Mouse (Mus musculus) B cell, adult 2 months (primary cell): ENCODE results near the gene Sec24c.
"Not testable (repeated sequence)": the region's sequence is repeated elsewhere in the genome, so short reads cannot be mapped to it uniquely, and the experiment has no call there.

ENCODE experiments used
- DNase-seq, 2 experiments: peaks; one replicate each; pipeline ENCODE4 v3.0.0; 2022

Sec24c gene

DNA sequence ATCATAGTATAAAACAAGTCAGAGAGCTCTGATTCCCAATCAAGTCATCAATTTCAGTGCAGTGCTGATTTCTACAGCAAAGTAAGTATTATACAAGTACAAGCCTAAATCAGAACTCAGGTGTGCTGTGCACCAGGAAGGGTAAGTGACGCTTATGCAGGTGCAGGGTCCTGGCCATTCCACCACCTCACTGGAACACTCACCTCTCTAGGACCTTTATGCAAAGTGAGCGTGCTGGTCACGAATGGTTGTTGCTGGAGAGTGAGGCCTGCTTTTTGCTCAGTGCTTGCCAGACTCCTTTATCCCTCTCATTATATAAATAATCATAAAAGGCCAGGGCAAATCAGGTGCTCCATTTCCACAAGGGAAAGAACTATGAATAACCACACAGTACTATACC lies 26.3 kb downstream of the Sec24c start:
- no peak for DNase-seq

GRCm38 (mm10) chr14:20701554-20701953 lies 27.4 kb downstream of the Sec24c start:
- DNase-seq = no peak

- no peak for DNase-seq
These were observed 28.1 kb downstream of the Sec24c start for GRCm38 (mm10) chr14:20702096-20702740.

DNA sequence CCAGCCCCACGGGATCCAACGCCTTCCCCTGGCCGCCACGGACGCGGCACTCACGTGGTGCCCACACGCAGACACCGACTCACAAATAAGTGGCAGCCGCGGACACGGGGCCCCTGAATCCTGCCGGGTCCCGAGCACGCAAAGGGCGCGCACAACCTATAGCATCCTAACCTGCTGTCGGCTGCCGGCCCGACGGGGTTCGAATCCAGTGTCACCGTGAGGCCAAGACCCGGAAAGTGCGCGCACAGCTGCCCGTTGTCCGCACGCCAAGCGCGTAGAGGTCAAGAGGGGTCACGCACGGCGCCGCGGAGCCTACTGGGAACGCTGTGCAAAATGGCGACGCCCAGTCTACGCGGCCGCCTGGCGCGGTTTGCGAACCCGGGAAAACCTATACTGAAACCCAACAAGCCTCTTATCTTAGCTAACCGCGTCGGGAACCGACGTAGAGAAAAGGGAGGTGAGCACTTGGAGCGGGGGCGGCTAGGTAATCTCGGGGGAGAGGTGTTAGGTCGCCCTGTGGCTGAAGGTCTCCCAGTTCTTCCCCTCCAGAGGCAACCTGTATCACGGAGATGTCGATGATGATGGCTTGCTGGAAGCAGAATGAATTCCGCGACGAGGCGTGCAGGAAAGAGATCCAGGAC lies 28.8 kb downstream of the Sec24c start, which contains the start of gene Chchd1:
TSS of gene Chchd1 (plus strand) at position 266 of the 641 bp plus-strand sequence.
- DNase-seq = peak; percentile 86 to 88

DNA sequence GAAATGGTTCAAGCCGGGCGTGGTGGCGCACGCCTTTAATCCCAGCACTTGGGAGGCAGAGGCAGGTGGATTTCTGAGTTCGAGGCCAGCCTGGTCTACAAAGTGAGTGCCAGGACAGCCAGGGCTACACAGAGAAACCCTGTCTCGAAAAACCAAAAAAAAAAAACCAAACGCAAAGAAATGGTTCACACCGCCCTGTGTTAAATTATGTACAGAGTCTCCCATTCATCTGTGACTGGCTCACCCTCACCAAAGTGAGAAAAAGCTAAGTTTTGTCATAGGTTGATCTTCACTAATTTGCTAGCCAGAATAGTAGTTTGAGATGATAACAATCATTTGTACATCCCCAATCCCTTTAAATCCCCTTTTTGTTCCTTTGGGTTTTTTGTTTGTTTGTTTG lies 29.4 kb downstream of the Sec24c start:
- DNase-seq = not testable (repeated sequence)

DNA sequence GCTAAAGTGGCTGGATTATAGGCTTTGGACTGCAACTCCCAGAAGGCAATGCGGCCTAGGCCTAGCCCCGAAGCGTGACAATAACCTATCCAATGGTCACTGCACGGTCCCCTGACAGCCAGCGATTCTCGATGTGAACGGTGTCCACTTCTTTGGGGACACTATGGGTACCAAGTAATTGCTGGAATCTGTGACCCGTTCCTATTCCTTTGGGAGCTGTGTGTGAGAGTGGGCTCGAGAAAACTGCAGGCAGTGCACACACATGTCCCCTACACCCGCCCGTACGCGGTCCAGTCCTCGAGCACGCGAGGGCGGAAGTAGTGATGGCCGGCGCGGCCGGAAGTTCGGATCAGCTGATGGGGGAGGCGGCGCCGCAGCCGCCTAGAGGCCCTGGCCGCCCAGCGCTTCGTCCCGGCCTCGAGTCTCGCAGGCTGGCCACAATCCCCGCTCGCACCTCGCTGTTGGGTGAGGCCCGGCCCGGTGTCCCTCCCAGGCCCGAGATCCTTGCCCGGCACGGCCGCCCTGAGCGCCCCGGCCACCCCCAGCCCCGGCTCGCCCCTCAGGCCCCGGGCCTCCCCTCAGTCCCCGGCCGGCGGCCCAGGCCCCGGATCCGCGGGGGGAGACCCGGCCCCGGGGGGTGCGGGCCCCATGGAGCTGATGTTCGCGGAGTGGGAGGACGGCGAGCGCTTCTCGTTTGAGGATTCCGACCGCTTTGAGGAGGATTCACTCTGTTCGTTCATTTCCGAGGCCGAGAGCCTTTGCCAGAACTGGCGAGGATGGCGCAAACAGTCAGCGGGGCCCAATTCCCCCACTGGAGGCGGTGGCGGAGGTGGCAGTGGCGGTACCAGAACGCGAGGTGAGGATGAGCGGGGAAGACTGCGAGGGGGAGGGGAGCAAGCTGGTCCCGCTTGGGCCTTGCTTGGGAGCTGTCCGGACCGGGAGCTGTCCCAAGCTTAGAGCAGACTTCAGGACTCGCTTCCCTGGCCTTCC lies 33.4 kb downstream of the Sec24c start, which contains the start of gene Zswim8:
TSS of gene Zswim8 (plus strand) at position 352 of the 990 bp plus-strand sequence.
- DNase-seq = peak; percentile 79 to 82

GRCm38 (mm10) chr14:20708239-20708638 lies 34.1 kb downstream of the Sec24c start:
- no peak for DNase-seq

- DNase-seq = no peak
These were observed 39.7 kb downstream of the Sec24c start for GRCm38 (mm10) chr14:20713832-20714231.

DNA sequence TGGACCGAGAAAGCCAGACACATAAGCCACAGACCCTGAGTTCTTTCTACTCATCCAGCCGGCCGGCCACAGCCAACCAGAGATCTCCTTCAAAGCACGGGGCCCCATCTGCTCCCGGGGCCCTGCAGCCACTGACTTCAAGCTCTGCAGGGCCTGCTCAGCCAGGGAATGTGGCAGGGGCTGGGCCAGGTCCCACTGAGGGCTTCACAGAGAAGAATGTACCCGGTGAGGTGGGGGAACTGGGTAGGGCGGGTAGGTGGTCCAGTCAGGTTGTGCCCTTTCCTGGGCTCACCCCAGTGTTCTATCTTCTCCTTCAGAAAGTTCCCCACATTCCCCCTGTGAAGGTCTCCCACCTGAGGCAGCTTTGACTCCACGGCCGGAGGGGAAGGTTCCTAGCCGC lies 44.3 kb downstream of the Sec24c start:
- DNase-seq = no peak

GRCm38 (mm10) chr14:20719767-20720166 lies 45.7 kb downstream of the Sec24c start:
- DNase-seq = no peak

DNA sequence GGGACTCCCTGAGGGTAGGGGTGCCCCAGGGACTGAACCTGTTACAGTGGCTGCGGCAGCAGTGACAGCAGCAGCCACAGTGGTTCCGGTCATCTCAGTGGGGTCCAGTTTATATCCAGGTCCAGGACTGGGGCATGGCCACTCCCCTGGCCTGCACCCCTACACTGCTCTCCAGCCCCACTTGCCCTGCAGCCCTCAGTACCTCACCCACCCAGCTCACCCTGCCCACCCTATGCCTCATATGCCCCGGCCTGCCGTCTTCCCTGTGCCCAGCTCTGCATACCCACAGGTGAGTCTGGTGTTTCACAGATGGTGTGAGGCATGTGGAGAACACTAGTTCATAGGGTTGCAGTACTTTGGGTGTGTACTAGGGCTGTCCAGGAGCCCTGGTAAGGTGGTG lies 47.3 kb downstream of the Sec24c start:
- no peak for DNase-seq

DNA sequence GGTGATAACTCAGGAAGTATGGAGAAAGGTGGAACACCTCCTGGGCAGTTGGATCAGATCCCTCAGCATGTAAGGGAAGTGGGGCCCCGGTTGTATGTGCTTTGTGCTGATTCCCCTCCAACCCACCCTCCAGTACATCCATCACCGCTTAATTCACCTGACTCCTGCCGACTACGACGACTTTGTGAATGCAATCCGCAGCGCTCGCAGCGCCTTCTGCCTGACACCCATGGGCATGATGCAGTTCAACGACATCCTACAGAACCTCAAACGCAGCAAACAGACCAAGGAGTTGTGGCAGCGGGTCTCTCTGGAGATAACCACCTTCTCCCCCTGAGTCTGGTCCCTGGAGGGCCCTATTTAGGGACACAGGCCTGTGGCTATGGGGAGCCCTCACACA lies 48.9 kb downstream of the Sec24c start:
- no peak for DNase-seq

GRCm38 (mm10) chr14:20724043-20724442 lies 49.9 kb downstream of the Sec24c start:
- peak; percentile 71 for DNase-seq

GRCm38 (mm10) chr14:20725660-20726339 lies 51.7 kb downstream of the Sec24c start:
- DNase-seq = no peak

GRCm38 (mm10) chr14:20729871-20730270 lies 55.8 kb downstream of the Sec24c start:
- DNase-seq = no peak

GRCm38 (mm10) chr14:20730853-20731602 lies 56.9 kb downstream of the Sec24c start:
- no peak for DNase-seq

DNA sequence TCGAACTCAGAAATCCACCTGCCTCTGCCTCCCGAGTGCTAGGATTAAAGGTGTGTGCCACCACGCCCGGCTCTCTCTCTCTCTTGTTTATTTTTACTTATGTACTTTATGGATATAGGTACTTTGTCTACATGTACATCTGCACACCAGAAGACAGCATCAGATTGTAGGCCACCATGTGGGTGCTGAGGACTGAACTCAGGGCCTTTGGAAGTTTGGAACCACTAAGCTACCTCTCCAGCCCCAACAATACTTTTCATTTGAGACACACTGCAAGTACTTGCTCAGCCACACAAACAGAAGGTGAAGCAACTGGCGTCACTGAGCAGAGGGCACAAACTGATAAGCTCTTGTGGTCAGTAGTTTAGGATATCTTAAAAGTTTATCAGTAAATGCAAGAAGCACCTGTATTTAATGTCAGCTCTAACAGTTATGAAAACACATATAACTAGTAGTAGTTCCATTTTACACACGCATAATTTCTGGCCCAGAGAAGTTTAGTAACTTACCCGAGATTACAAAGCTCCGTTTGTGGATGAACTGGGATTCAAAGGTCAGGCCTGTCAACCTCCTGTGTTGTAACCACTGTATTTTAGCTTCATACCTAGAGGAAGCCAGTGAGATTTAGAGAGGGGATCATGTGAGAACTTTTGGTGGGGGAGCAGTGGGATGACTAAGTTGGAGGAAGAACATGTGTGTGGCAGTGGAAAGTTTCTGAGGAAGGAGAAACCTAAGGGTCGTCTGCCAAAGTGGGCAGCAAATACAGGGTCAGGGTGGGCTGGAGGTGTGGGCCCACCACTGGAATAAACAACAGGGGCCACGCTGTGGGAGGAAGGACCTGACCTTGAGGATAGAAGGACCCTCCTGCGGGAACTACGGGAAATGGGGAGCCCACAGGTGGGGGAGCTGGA lies 59.2 kb downstream of the Sec24c start:
- DNase-seq = no peak

DNA sequence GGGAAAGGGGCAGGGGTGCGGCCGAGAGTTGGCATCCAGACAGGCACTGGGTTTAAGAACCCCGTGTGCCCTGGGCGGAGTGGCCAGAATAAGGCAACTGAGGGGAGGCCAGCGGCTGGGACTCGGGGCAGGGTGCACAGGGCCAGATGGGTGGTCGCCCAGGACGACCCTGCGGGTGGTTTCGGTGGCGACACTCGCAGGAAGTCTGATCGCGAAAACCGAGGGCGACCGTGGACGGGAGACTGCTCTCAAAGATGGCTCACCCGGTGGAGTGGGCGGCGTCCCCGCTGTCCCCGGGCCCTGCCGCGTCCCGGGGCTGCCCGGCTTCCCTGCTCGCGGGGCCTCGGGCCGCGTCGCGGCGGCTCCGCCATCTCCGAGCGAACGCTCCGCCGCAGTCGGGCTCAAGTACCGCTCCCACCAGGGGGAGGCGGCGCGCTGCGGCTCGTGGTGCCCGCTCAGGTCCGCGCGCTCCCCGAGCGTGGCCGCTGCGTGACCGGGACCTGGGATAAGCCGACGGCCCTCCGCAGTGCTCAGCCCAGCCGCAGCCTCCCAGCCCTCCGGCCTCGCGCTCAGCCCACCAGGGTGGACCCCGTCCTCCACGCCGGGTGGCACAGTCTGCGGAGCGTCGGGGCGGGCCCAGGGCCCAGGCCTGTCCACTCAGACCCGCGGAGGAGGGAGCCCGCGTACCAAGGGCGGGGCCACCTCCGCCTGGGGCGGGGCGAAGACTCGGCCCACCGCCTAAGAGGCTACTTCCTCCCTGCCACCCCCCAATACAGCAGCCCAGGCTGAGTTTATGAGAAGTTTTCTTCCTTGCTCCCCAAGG lies 60.1 kb downstream of the Sec24c start, which contains the start of gene Ndst2:
TSS of gene Ndst2 (minus strand) at position 611 of the 823 bp plus-strand sequence.
- peak; percentile 91 to 92 for DNase-seq

GRCm38 (mm10) chr14:20735052-20735451 lies 60.9 kb downstream of the Sec24c start:
- no peak for DNase-seq

- DNase-seq = no peak
These were observed 61.8 kb downstream of the Sec24c start for GRCm38 (mm10) chr14:20735892-20736390.
